Mouse (Mus musculus): Measurements from ENCODE around the gene Mcm5.

Gene Mcm5

DNA sequence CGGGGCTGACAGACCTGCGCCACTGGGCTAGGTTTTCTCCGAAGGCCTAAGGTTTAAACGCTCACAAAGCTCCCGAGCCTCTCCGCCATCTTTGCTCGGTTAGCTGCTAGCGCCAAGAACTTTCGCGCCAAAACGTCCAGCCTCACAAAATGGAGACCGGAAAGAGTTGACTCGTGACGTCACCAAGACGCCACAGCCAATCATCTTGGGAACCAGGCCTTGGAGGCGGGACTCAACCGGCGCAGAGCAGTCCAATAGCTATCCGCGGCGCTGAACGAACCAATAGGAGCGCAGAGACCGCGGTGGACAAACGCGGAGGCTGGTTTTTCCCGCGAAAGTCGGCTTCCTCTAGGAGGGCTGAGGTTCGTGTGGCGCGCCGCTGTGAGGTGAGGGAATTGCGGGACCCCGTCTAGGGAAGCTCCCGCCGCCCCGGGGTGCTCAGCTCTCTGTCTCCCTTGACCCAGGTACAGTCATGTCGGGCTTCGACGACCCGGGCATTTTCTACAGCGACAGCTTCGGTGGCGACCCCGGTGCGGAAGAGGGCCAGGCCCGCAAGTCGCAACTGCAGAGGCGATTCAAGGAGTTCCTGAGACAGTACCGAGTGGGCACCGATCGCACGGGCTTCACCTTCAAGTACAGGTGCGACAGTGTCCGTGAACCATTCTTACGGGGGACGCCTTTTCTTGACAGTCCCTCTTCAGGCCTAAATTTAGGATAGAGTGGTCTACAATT, at the start of gene Mcm5:
Gene Mcm5 (plus strand): TSS at position 334 of the 732 bp plus-strand sequence.
- Histone ChIP-seq H3K36me3 (ENCODE audit: control insufficient read depth, insufficient read depth, low read length, poor library complexity, severe bottlenecking) (peaks cover 8% of the 10 kb centered on the region), H3K27me3 (ENCODE audit: control insufficient read depth, insufficient read depth, low read length, poor library complexity, severe bottlenecking) (no peaks in the 10 kb centered on the region)
- DNase-seq (ENCODE audit: low read depth, low spot score) = peak; percentile 99

DNA sequence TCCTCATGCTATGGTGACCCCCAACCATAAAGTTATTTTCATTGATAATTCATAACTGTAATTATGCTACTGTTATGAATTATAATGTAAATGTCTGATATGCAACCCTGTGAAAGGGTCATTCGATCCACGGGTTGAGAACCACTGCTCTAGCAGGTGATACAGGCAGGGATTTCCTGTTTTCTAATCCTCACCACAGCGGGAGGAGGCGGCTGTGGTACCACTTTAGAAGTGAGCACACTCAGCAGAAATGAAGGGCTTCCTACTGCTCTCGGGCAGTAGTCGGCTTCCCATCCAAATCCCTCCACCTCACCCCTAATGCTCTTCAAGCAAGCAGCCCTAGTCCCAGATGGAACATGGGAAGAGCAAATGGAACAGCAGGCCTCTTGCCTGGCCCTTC, 49.3 kb upstream of the Mcm5 start:
- no peak for DNase-seq (ENCODE audit: low read depth, low spot score)
- Histone ChIP-seq H3K36me3 (ENCODE audit: control insufficient read depth, insufficient read depth, low read length, poor library complexity, severe bottlenecking) (peaks cover 1% of the 10 kb centered on the region; the same call in 1 of the 2 replicates), H3K27me3 (ENCODE audit: control insufficient read depth, insufficient read depth, low read length, poor library complexity, severe bottlenecking) (no peaks in the 10 kb centered on the region)

DNA sequence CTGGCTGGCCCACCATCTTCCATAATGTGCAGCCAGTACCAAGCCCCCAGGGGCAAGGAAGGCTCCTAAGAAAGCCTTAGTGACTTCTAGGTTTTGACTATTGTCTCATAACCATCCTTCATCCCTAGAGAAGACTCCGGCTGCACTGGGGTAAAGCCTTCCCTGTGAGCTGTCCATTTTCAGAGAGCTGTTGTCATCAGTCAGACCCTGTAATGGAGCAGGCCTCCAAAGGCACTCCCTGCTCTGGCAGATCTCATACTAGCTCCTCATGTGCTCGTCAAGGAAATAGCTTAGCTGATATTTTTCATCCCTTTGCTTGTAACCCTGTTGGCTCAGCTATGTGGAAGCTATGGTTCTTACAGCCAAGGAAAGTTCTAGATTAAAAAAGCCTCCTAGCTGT, 48.6 kb upstream of the Mcm5 start:
- Histone ChIP-seq H3K27me3 (ENCODE audit: control insufficient read depth, insufficient read depth, low read length, poor library complexity, severe bottlenecking) (no peaks in the 10 kb centered on the region), H3K36me3 (ENCODE audit: control insufficient read depth, insufficient read depth, low read length, poor library complexity, severe bottlenecking) (peaks cover 1% of the 10 kb centered on the region; the same call in 1 of the 2 replicates)
- DNase-seq (ENCODE audit: low read depth, low spot score) = no peak

DNA sequence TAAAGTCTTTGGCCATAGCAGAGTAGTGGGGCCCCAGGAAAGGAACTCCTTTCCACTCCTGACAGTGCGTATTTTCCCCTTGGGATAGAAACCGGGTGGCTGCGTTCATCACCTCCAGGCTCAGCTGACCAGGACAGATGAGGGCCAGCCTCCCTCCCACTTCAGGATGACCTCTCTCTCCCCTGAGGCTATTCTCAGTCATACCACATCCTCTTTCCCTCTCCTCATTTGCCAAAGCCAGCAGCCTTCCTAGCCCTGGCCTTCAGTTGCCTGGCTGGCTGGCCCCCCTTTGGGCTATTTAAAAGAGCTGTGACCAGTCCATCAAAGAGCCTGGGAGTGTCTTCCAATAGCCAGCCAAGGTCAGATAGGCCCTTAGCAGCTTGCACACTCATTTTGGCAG, 46.1 kb upstream of the Mcm5 start:
- Histone ChIP-seq H3K36me3 (ENCODE audit: control insufficient read depth, insufficient read depth, low read length, poor library complexity, severe bottlenecking) (peaks cover 3% of the 10 kb centered on the region; the same call in 1 of the 2 replicates), H3K27me3 (ENCODE audit: control insufficient read depth, insufficient read depth, low read length, poor library complexity, severe bottlenecking) (no peaks in the 10 kb centered on the region)
- no peak for DNase-seq (ENCODE audit: low read depth, low spot score)

DNA sequence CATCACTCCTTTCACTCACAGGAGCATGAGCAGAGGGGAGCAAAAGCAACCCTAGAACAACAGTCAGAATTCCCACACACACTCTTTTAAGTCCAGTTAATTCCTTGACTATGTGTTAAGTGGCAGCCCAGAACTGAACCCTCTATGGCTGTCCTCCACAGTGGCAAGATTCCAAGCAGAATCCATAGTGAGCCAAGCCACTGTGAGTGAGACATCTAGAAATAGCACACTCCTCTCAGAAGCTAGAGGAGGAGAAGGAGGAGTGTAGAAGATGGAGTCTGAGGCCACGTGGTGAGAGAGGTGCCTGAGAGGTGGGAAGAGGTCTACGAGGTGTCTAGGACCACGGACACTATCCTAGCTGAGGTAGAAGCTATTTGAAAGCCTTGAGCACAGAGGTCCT, 44.6 kb upstream of the Mcm5 start:
- Histone ChIP-seq H3K27me3 (ENCODE audit: control insufficient read depth, insufficient read depth, low read length, poor library complexity, severe bottlenecking) (no peaks in the 10 kb centered on the region), H3K36me3 (ENCODE audit: control insufficient read depth, insufficient read depth, low read length, poor library complexity, severe bottlenecking) (peaks cover 1% of the 10 kb centered on the region; the same call in 1 of the 2 replicates)
- DNase-seq (ENCODE audit: low read depth, low spot score) = no peak

DNA sequence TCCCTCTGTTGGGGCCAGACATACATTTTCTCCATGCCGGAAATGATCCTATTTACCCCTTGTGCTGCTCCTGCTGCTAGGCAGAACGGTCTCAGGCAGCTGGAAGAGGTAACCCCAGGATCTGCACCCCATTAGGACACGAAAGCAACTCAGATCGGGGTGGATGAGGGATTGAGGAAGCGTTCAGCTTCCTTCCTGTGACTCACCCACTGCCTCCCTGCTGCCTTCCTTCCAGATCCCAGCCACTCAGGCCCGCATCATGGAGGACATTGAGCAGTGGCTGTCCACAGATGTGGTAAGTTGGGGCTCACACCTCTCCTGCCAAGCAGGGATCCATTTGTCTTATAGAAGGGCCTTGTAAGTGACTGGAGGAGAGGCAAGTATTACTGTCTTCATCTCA, 42.1 kb upstream of the Mcm5 start:
- DNase-seq (ENCODE audit: low read depth, low spot score) = no peak
- Histone ChIP-seq H3K27me3 (ENCODE audit: control insufficient read depth, insufficient read depth, low read length, poor library complexity, severe bottlenecking) (no peaks in the 10 kb centered on the region), H3K36me3 (ENCODE audit: control insufficient read depth, insufficient read depth, low read length, poor library complexity, severe bottlenecking) (peaks cover 1% of the 10 kb centered on the region; the same call in 1 of the 2 replicates)

DNA sequence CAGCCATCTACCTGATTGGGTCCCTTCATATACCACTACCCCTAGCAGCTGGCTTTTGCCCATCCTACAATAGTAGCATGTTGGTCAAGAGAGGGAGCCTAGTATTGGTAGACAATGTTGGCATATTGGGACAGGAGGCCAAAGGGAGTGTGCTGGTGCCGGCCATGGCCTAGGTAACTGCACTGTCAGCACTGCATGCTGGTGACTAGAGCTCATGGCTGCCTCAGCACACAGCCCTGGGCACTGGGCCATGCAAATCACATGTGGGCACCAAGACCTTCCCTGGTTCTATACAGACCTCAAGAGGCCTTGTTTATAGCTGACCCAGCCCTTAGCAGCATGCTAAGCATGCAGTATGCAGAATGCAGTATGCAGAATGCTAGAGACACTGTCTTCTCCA, 39.1 kb upstream of the Mcm5 start:
- Histone ChIP-seq H3K36me3 (ENCODE audit: control insufficient read depth, insufficient read depth, low read length, poor library complexity, severe bottlenecking) (peaks cover 1% of the 10 kb centered on the region; the same call in 1 of the 2 replicates), H3K27me3 (ENCODE audit: control insufficient read depth, insufficient read depth, low read length, poor library complexity, severe bottlenecking) (no peaks in the 10 kb centered on the region)
- DNase-seq (ENCODE audit: low read depth, low spot score) = no peak

DNA sequence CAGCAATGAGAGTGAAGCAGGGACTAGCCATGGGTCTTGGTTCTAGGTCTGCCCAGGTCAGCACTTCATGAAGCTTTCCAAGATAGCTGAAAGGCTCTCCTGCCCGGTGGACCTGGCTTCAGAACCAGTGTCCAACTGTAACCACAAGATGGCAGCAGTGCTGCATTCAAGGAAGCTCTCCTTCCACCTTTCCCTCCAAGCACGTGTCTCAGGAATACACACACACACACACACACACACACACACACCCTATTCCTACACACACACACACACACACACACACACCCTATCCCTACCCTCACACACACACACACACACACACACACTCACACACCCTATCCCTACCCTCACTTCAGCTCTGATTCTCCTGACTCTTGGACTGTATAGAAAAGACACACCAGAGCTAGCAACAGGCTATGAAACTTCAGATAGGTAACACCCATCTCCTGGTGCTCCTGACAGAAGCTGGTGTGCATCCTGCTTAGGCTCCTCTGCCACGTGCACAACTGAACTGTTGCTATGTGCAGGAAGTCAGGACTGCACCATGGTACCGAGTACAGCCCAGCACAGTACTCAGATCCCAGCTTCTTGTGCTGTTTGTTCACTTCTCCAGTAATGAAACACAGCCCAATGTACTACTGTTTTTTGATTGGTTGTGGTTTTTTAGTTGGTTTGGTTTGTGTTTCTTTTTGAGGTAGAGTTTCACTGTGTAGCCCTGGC, 37.6 kb upstream of the Mcm5 start:
- no peaks in the 10 kb centered on the region for H3K27me3 ChIP-seq (ENCODE audit: control insufficient read depth, insufficient read depth, low read length, poor library complexity, severe bottlenecking)
- peaks cover 1% of the 10 kb centered on the region; the same call in 1 of the 2 replicates for H3K36me3 ChIP-seq (ENCODE audit: control insufficient read depth, insufficient read depth, low read length, poor library complexity, severe bottlenecking)
- DNase-seq (ENCODE audit: low read depth, low spot score) = peak; percentile 79

DNA sequence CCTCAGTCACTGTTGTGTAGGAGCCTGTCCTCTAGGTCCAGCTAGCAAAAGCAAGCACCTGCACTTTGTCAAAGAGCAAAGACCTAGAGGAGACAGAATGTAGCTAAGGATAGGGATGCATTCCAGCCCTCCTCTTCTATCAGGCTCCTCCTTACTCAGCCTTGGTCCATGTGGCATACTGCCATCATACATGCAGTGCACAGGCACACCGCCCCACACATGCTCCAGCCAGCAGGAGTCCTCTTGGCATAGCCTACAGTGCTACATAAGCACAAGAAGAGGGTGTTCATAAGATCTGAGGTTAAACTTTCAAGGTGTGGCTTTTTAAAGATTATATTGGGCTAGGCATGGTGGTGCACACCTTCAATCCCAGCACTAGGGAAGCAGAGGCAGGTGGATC, 34.5 kb upstream of the Mcm5 start:
- Histone ChIP-seq H3K36me3 (ENCODE audit: control insufficient read depth, insufficient read depth, low read length, poor library complexity, severe bottlenecking) (no peaks in the 10 kb centered on the region), H3K27me3 (ENCODE audit: control insufficient read depth, insufficient read depth, low read length, poor library complexity, severe bottlenecking) (no peaks in the 10 kb centered on the region)
- DNase-seq (ENCODE audit: low read depth, low spot score) = no peak

DNA sequence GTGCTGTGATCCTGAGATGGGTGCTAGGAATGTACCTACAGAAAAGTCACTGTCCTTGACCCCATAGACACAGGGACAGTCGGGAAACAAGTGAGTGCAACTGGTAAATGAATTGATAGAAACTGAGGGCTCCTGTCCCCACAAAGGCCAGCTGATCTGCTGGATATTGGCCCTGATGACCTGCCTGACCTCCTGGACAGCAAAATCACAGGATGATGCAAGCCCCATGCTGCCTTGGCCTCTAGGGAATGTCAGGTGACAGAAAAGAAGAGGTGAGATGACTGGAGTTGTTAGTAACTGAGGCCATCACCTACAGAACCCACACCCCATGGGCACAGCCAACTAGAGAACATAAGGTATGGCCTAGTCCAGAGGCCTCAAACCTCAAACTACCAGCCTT, 31.2 kb upstream of the Mcm5 start:
- DNase-seq (ENCODE audit: low read depth, low spot score) = no peak
- Histone ChIP-seq H3K27me3 (ENCODE audit: control insufficient read depth, insufficient read depth, low read length, poor library complexity, severe bottlenecking) (no peaks in the 10 kb centered on the region), H3K36me3 (ENCODE audit: control insufficient read depth, insufficient read depth, low read length, poor library complexity, severe bottlenecking) (no peaks in the 10 kb centered on the region)

DNA sequence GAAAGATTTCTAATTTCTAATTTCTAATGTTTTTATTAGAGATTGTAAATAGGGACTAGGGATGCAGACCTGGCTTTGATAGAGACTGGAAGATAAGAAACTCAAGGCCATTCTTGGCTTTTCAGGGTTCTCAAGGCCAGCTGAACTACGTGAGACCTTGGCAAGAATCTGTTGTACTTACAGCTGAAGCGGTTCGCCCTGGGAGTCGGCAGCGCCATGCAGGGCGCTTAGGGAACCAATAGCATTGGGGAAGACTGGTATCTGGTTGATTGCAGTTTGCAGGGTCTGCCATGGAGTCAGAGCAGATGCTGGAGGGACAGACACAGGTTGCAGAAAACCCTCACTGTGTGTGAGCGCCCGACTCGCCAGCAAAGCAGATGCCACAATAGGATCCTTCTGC, 30.5 kb upstream of the Mcm5 start:
- no peak for DNase-seq (ENCODE audit: low read depth, low spot score)
- Histone ChIP-seq H3K36me3 (ENCODE audit: control insufficient read depth, insufficient read depth, low read length, poor library complexity, severe bottlenecking) (no peaks in the 10 kb centered on the region), H3K27me3 (ENCODE audit: control insufficient read depth, insufficient read depth, low read length, poor library complexity, severe bottlenecking) (no peaks in the 10 kb centered on the region)

DNA sequence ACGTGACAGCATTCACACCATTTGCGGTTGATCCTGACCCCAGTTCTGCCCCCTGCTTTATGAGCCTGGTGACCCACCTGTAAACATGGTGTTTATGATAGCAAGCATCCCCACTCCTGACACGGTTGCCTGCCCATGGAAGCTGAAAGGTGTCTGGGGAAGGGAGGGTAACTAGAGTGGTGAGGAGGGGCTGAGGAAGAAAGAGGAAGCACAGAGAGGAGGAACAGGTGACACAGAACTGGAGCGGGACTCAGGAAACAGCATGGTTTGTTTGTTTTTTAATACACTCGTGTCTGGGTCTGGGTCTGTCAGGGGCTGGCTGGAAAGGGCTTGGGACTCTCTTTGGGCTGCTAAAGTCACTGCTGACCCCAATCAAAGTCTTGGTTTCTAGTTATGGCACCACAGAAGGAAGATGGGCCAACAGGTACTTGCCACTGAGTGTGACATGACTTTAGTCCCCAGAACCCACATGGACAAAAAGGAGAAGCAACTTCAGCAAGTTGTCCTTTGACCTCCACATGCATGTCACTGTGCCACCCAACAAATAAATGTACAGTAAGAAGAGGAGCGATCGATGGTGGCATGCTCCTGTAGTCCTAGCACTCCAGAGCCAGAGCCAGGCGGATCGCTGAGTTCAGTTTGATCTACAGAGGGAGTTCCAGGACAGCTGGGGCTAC, 27.9 kb upstream of the Mcm5 start:
- peak; percentile 37 for DNase-seq (ENCODE audit: low read depth, low spot score)

DNA sequence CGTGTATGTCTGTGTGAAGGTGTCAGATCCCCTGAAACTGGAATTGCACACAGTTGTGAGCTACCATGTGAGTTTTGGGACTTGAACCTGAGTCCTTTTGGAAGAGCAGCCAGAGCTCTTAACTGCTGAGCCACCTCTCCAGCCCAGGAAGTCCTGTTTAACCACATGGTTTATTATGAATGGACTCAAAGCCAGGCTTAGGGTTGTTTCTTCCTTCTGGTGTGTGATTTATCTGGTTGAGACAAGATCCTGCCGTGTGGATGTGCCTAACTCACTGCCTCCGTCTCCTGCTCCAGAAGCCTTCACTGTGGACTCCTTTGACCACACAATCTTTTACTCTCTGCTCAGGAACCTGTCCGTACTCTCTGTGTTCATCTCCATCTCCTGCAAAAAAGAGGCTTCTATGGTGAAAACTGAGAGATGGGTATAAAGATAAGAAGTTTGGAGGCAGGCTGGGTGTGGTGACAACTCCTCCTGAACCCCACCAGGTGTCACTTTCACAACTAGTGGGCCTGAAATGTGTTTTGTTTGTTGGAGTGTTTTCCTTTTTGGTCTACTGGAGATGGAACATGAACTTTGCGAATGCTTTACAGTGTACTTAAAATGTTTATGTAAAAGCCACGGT, 27.1 kb upstream of the Mcm5 start:
- Histone ChIP-seq H3K27me3 (ENCODE audit: control insufficient read depth, insufficient read depth, low read length, poor library complexity, severe bottlenecking) (no peaks in the 10 kb centered on the region), H3K36me3 (ENCODE audit: control insufficient read depth, insufficient read depth, low read length, poor library complexity, severe bottlenecking) (no peaks in the 10 kb centered on the region)
- no peak for DNase-seq (ENCODE audit: low read depth, low spot score)

More for the DNA sequence above, 27.9 kb upstream of the Mcm5 start:
- Histone ChIP-seq H3K36me3 (ENCODE audit: control insufficient read depth, insufficient read depth, low read length, poor library complexity, severe bottlenecking) (no peaks in the 10 kb centered on the region), H3K27me3 (ENCODE audit: control insufficient read depth, insufficient read depth, low read length, poor library complexity, severe bottlenecking) (no peaks in the 10 kb centered on the region)

DNA sequence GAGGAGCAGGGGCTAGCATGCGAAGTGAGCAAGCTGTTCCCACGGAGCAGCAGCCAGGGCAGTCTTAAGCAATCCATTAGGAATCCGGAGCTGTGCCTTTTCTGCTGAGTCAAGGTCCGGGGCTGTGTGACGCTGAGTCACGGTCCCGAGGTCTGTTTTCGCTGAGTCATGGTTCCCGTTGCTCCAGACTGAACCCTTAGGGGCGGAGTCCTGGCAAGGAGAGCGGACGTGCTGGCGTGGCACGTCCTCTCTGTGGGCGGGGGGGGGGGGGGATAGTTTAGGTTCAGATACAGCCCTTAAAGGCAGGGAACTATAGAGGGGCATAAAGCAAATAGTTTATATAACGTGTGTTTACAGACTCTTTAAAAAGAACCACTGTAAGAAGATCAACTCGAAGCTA, 25.5 kb upstream of the Mcm5 start:
- H3K27me3 ChIP-seq (ENCODE audit: control insufficient read depth, insufficient read depth, low read length, poor library complexity, severe bottlenecking) = no peaks in the 10 kb centered on the region
- H3K36me3 ChIP-seq (ENCODE audit: control insufficient read depth, insufficient read depth, low read length, poor library complexity, severe bottlenecking) = no peaks in the 10 kb centered on the region
- peak; percentile 61 for DNase-seq (ENCODE audit: low read depth, low spot score)

Measured in splenic B cell, adult 2 months (primary cell).